Mouse (Mus musculus) forebrain, embryonic 10.5 days (tissue): Measurements from ENCODE around the gene Foxf1. TPM values are rescaled to one million over a fixed set of nuclear protein-coding genes. Genes with fewer than 3 reads are reported as not detected.

Source experiments
- DNase-seq: peaks from one replicate; pipeline ENCODE4 v3.0.0-alpha.2; 2017; ENCODE audit warnings: low spot score; ENCODE audit errors: extremely low spot score
- H3K27ac ChIP-seq: fragments of 300-500 bp; sonication (generic); 2 replicates; pipeline ENCODE4 v1.5.1; 2016; ENCODE audit warnings: mild to moderate bottlenecking
- H3K27me3 ChIP-seq: fragments of 300-500 bp; sonication (generic); 2 replicates; pipeline ENCODE4 v1.6.1; 2016; ENCODE audit warnings: mild to moderate bottlenecking; ENCODE audit not compliant: poor library complexity, severe bottlenecking
- H3K36me3 ChIP-seq: fragments of 300-500 bp; sonication (generic); replicated peaks from 2 replicates; pipeline ENCODE4 v1.6.1; 2016; ENCODE audit warnings: mild to moderate bottlenecking, moderate library complexity
- H3K4me1 ChIP-seq: fragments of 300-500 bp; sonication (generic); 2 replicates; pipeline ENCODE4 v1.6.1; 2016
- H3K4me3 ChIP-seq: fragments of 300-500 bp; sonication (generic); 2 replicates; pipeline ENCODE4 v1.5.1; 2016; ENCODE audit warnings: mild to moderate bottlenecking, moderate library complexity
- H3K9me3 ChIP-seq: fragments of 300-500 bp; sonication (generic); 2 replicates; pipeline ENCODE4 v1.6.1; 2016; ENCODE audit warnings: mild to moderate bottlenecking, moderate library complexity
- WGBS: fragments of 180-500 bp; shearing (Covaris S2); methylation state at CpG from one replicate; pipeline ENCODE4 v1.1.7; 2016; 5-methylcytosine and 5-hydroxymethylcytosine counted together
- microRNA-seq: library from miRNA; unstranded; fragments of <30 nt; microRNA quantifications from one replicate; pipeline ENCODE4, GENCODE M21; 2017
- polyA plus RNA-seq: library from polyadenylated mRNA; unstranded; fragments of >200 nt; fragmentation: Nextera tagmentation; extraction: Ambion mirVana; gene quantifications from 2 replicates; pipeline ENCODE4 v1.2.1, GENCODE M21; 2016

Gene Foxf1
- polyA plus RNA-seq, 1 experiment from 2014 or later: 2.5 TPM

GRCm38 (mm10) chr8:121129265-121129940 is 45.2 kb downstream of the Foxf1 start:
- Histone ChIP-seq H3K4me1 (peaks cover 43% of the 10 kb centered on the region), H3K27me3 (peaks cover 99% of the 10 kb centered on the region), H3K4me3 (peak overlapping the region; percentile 35; the same call in 1 of the 2 replicates), H3K9me3 (no peaks in the 10 kb centered on the region), H3K27ac (no peak overlapping the region), H3K36me3 (no peaks in the 10 kb centered on the region)
- 13% methylated on average over 16 of the region's 16 CpGs for WGBS
- no peak for DNase-seq

GRCm38 (mm10) chr8:121130522-121130921 is 46.3 kb downstream of the Foxf1 start:
- H3K27me3 ChIP-seq: peaks cover 99% of the 10 kb centered on the region
- H3K9me3 ChIP-seq: no peaks in the 10 kb centered on the region
- no peak overlapping the region for H3K4me3 ChIP-seq
- no peaks in the 10 kb centered on the region for H3K36me3 ChIP-seq
- 34% methylated on average over 5 of the region's 5 CpGs for WGBS
- H3K27ac ChIP-seq: no peak overlapping the region
- H3K4me1 ChIP-seq: peaks cover 32% of the 10 kb centered on the region
- peak; percentile 42 for DNase-seq

GRCm38 (mm10) chr8:121132961-121133513 is 48.9 kb downstream of the Foxf1 start:
- peaks cover 75% of the 10 kb centered on the region for H3K27me3 ChIP-seq
- peaks cover 12% of the 10 kb centered on the region for H3K4me1 ChIP-seq
- WGBS: 64% methylated on average over 5 of the region's 5 CpGs
- H3K27ac ChIP-seq: no peak overlapping the region
- H3K36me3 ChIP-seq: no peaks in the 10 kb centered on the region
- peaks cover 9% of the 10 kb centered on the region for H3K9me3 ChIP-seq
- DNase-seq: no peak
- no peak overlapping the region for H3K4me3 ChIP-seq

DNA sequence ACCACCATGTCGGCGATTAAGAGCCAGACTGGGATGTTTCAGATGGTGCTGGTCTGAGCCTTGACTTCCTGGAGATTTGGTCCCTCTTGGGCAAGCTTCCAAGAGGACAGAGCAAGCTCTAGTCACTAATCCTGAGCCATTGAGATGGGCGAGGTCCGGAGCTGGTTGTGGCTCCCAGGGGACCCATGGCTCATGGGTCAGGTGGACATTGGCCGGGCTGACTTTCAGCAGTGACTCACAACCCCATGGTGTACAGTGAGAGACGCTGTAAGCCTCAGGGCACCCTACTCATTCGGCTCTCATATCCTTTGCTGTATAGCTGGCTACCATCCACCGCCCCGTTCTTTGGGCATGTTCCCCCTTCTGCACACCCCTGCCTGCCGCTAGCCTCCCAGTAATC is 49.9 kb downstream of the Foxf1 start:
- Histone ChIP-seq H3K9me3 (peaks cover 14% of the 10 kb centered on the region), H3K36me3 (no peaks in the 10 kb centered on the region), H3K4me1 (peaks cover 2% of the 10 kb centered on the region), H3K27ac (no peak overlapping the region), H3K4me3 (no peak overlapping the region), H3K27me3 (peaks cover 65% of the 10 kb centered on the region)
- WGBS: 90% methylated on average over 10 of the region's 10 CpGs
- no peak for DNase-seq

DNA sequence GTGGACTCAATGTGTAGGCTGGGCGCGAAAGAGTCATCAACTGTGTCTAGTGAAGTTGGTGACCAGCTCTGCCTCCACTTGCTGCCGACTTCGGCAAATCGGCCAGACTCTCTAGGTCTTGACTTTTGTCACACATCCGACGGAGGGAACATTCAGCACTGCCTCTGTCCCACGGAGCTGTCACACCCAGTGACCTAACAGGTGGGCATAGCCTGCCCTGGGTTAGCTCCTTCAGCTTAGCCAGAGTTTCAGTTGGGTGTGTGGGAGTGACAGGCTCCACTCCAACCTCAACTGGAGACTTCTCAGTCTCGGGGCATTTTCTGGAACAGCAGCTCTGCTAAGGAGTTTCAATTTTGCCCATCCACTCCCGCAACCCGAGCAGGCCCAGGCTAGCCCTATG is 50.3 kb downstream of the Foxf1 start:
- Histone ChIP-seq H3K27ac (no peak overlapping the region), H3K27me3 (peaks cover 61% of the 10 kb centered on the region), H3K9me3 (peaks cover 14% of the 10 kb centered on the region), H3K4me1 (no peaks in the 10 kb centered on the region), H3K36me3 (no peaks in the 10 kb centered on the region), H3K4me3 (no peak overlapping the region)
- DNase-seq: no peak
- 90% methylated on average over 11 of the region's 11 CpGs for WGBS

GRCm38 (mm10) chr8:121136856-121137255 is 52.7 kb downstream of the Foxf1 start:
- H3K27me3 ChIP-seq: peaks cover 42% of the 10 kb centered on the region
- H3K4me3 ChIP-seq: no peak overlapping the region
- H3K36me3 ChIP-seq: no peaks in the 10 kb centered on the region
- WGBS: 92% methylated on average over 6 of the region's 6 CpGs
- H3K9me3 ChIP-seq: peaks cover 14% of the 10 kb centered on the region
- H3K27ac ChIP-seq: no peak overlapping the region
- H3K4me1 ChIP-seq: no peaks in the 10 kb centered on the region
- DNase-seq: no peak

Small RNA genes within 50 kb of the gene (microRNA-seq; reads per million reads assigned to microRNA genes)
- gene Gm27530: not detected

Other genes with a start within 250 kb of the Foxf1 start
- 69.1 and 69.5 TPM in 2 replicates for gene Mthfsd, start 24.0 kb downstream of the Foxf1 start, polyA plus RNA-seq
- 4.6 and 6.1 TPM in 2 replicates for gene Foxc2, start 31.8 kb downstream of the Foxf1 start, polyA plus RNA-seq
- 0.76 and 0.79 TPM in 2 replicates for gene Foxl1, start 43.6 kb downstream of the Foxf1 start, polyA plus RNA-seq